Mouse (Mus musculus) limb, embryonic 15.5 days (tissue): ENCODE results near the gene Tnfsf15. TPM values are rescaled to one million over a fixed set of nuclear protein-coding genes. Genes with fewer than 3 reads are reported as not detected.

Experiments
- ATAC-seq: fragments of 200-750 bp; cut with Nextera tagmentation; 2 replicates; pipeline ENCODE4 v1.8.0; 2017; ENCODE audit warnings: low read depth, moderate TSS enrichment; ENCODE audit not compliant: insufficient number of reproducible peaks, low FRiP score, low TSS enrichment
- H3K27ac ChIP-seq: fragments of 300-500 bp; sonication (generic); 2 replicates; pipeline ENCODE4 v1.5.1; 2015; ENCODE audit warnings: moderate library complexity, mild to moderate bottlenecking, inconsistent platforms
- H3K27me3 ChIP-seq: fragments of 300-500 bp; sonication (generic); 2 replicates; pipeline ENCODE4 v1.6.1; 2015; ENCODE audit warnings: inconsistent platforms
- H3K36me3 ChIP-seq: fragments of 300-500 bp; sonication (generic); 2 replicates; pipeline ENCODE4 v1.6.1; 2015; ENCODE audit warnings: inconsistent platforms
- H3K4me1 ChIP-seq: fragments of 300-500 bp; sonication (generic); 2 replicates; pipeline ENCODE4 v1.6.1; 2015; ENCODE audit warnings: inconsistent platforms
- H3K4me2 ChIP-seq: fragments of 300-500 bp; sonication (generic); 2 replicates; pipeline ENCODE4 v1.6.1; 2015; ENCODE audit warnings: mild to moderate bottlenecking, inconsistent platforms
- H3K4me3 ChIP-seq: fragments of 300-500 bp; sonication (generic); 2 replicates; pipeline ENCODE4 v1.5.1; 2015; ENCODE audit warnings: mild to moderate bottlenecking, inconsistent platforms
- H3K9ac ChIP-seq: fragments of 300-500 bp; sonication (generic); 2 replicates; pipeline ENCODE4 v1.6.1; 2015; ENCODE audit warnings: inconsistent platforms
- H3K9me3 ChIP-seq: fragments of 300-500 bp; sonication (generic); 2 replicates; pipeline ENCODE4 v1.6.1; 2016; ENCODE audit warnings: inconsistent platforms
- WGBS: fragments of 180-500 bp; shearing (Covaris S2); methylation state at CpG from one replicate; pipeline ENCODE4 v1.1.7; 2015; 5-methylcytosine and 5-hydroxymethylcytosine counted together
- polyA plus RNA-seq: library from polyadenylated mRNA; unstranded; fragments of >200 nt; fragmentation: Nextera tagmentation; extraction: Ambion mirVana; gene quantifications from 2 replicates; pipeline ENCODE4 v1.2.1, GENCODE M21; 2015

The Tnfsf15 gene
- polyA plus RNA-seq, 1 experiment from 2014 or later: 0.46 TPM

- H3K4me3 ChIP-seq: no peak overlapping the region
- ATAC-seq: no peak
- H3K27ac ChIP-seq: no peak overlapping the region
- H3K27me3 ChIP-seq: no peaks in the 10 kb centered on the region
- H3K4me1 ChIP-seq: no peaks in the 10 kb centered on the region
- no peak overlapping the region for H3K4me2 ChIP-seq
- no peak overlapping the region for H3K9ac ChIP-seq
- WGBS: 87% methylated on average over 3 of the region's 3 CpGs
- no peaks in the 10 kb centered on the region for H3K36me3 ChIP-seq
- no peaks in the 10 kb centered on the region for H3K9me3 ChIP-seq
Measured at GRCm38 (mm10) chr4:63681557-63681956, 63.4 kb downstream of the Tnfsf15 start.

Other genes starting within 250 kb of the Tnfsf15 start
- 3.6 and 4.8 TPM in 2 replicates for gene Whrn, start 249.1 kb downstream of the Tnfsf15 start, polyA plus RNA-seq
- 315 and 319 TPM in 2 replicates for gene Atp6v1g1, start 200.3 kb downstream of the Tnfsf15 start, polyA plus RNA-seq
- gene Tmem268, start 186.3 kb downstream of the Tnfsf15 start, polyA plus RNA-seq: 5.8 and 6.4 TPM in 2 replicates
- gene Gm11213, start 139.9 kb downstream of the Tnfsf15 start, polyA plus RNA-seq: not detected in 2 replicates
- not detected in 2 replicates for gene Tex48, start 122.7 kb downstream of the Tnfsf15 start, polyA plus RNA-seq
- gene Gm11214, start 81.7 kb downstream of the Tnfsf15 start, polyA plus RNA-seq: not detected in 2 replicates
- not detected in 2 replicates for gene Tnfsf8, start 116.2 kb upstream of the Tnfsf15 start, polyA plus RNA-seq